Mouse (Mus musculus): Measurements from ENCODE around the gene Efna1.

DNA sequence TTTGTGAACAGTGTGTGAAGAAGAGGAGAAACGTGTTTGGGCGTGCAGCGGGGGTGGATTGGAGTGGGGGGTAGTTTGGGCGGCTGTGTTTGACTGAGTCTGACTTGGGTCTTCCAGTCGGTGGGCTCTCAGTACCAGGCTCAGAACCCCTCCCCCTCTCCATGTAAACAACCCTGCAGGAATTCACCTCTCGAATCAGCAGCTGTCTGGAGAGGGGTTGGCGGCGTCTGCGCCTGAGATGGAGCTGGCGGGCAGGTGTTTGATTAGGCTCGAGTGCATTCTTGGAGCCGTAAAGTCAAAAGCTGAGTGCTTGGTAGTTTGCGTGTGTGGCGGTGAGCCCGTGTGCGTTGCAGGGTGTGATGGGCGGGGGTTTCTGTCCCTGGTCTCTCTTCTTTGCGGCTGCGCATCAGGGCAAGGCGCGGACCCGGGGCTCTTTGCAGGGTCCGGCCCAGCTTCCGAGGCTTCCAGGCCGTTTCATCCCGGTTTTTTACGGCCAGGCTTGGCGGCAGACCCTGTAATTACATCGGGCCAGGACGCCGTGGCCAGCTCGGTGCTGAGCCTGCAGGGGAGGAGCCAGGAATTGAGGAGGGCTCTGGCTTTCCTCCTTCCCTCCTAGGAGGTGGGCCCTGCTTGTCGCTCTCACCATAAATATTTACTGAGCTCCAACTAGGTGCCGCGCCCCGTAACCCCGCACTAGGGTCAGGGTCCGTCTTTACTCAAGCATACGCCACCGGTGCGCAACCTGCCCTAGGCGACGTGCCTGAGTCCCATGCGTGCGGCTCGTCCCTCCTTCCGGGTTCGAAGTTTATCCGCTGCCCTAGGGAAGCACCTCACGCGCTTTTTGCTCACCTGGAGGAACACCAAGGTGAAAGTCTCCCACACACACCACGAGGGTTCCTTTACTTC, at the start of gene Efna1:
- no peak; the same call in 1 of the 2 replicates for TF ChIP-seq CTCF (IDR thresholded peaks at IDR 0.05; ENCODE audit: low read depth, low read length)
- peak; percentile 57; the same call in 1 of the 2 replicates for TF ChIP-seq POLR2A (IDR thresholded peaks at IDR 0.05; ENCODE audit: extremely low read depth, insufficient read depth, low read length)
